Mouse (Mus musculus) heart, adult 2 months (tissue): ENCODE measurements around the gene Gm28576. TPM values are rescaled to one million over a fixed set of nuclear protein-coding genes. Genes with fewer than 3 reads are reported as not detected.
"Not testable (repeated sequence)": the region's sequence is repeated elsewhere in the genome, so short reads cannot be mapped to it uniquely, and the experiment has no call there.

Experiments used
- DNase-seq, 2 experiments: peaks; one replicate each; pipeline ENCODE4 v3.0.0; 2021
- H3K27ac ChIP-seq: fragments of 200-600 bp; 2 replicates; pipeline ENCODE4 v1.8.1; 2022
- H3K27me3 ChIP-seq: fragments of 200-500 bp; 2 replicates; pipeline ENCODE4 v1.6.1; 2012; ENCODE audit warnings: mild to moderate bottlenecking, low read length, inconsistent platforms, mixed read lengths; ENCODE audit not compliant: control insufficient read depth, insufficient read depth
- H3K36me3 ChIP-seq: fragments of 200-500 bp; 2 replicates; pipeline ENCODE4 v1.6.1; 2012; ENCODE audit warnings: low read length, inconsistent platforms; ENCODE audit not compliant: control insufficient read depth, insufficient read depth
- H3K4me1 ChIP-seq: fragments of 200-500 bp; 2 replicates; pipeline ENCODE4 v1.6.1; 2011; ENCODE audit warnings: low read length; ENCODE audit not compliant: control insufficient read depth, insufficient read depth
- H3K4me3 ChIP-seq: fragments of 200-600 bp; 2 replicates; pipeline ENCODE4 v1.8.1; 2022
- H3K79me2 ChIP-seq: fragments of 200-500 bp; replicated peaks from 2 replicates; pipeline ENCODE4 v1.6.1; 2012; ENCODE audit warnings: mild to moderate bottlenecking, inconsistent platforms, low read length, moderate library complexity, mixed read lengths; ENCODE audit not compliant: control insufficient read depth, insufficient read depth
- H3K9ac ChIP-seq: fragments of 200-500 bp; 2 replicates; pipeline ENCODE4 v1.6.1; 2012; ENCODE audit warnings: low read depth, mild to moderate bottlenecking, control low read depth, inconsistent platforms, low read length, mixed read lengths
- WGBS: fragments of 180-500 bp; shearing (Covaris S2); methylation state at CpG from one replicate; pipeline ENCODE4 v1.1.7; 2018; 5-methylcytosine and 5-hydroxymethylcytosine counted together
- intact Hi-C: fragments of 180-260 bp; cut with DNase I; formaldehyde crosslinking; loops from one replicate; pipeline ENCODE4 v1.15.1; 2025
- long read RNA-seq: library from polyadenylated mRNA; stranded (forward); transcript quantifications from one replicate; pipeline ENCODE4 v2.0.0, GENCODE M21; 2021
- polyA plus RNA-seq: library from polyadenylated mRNA; depleted of rRNA; stranded (reverse); fragments of >200 nt; gene quantifications from 2 replicates; pipeline ENCODE4 v1.2.3, GENCODE M21; 2012; rRNA removed
- total RNA-seq, 2 experiments: library from RNA; stranded (reverse); gene quantifications; 2 replicates each; pipeline ENCODE4 v1.2.3; 2021

The Gm28576 gene
- not detected for total RNA-seq
- not detected in 2 replicates for polyA plus RNA-seq
- long read RNA-seq = 0 reads

DNA sequence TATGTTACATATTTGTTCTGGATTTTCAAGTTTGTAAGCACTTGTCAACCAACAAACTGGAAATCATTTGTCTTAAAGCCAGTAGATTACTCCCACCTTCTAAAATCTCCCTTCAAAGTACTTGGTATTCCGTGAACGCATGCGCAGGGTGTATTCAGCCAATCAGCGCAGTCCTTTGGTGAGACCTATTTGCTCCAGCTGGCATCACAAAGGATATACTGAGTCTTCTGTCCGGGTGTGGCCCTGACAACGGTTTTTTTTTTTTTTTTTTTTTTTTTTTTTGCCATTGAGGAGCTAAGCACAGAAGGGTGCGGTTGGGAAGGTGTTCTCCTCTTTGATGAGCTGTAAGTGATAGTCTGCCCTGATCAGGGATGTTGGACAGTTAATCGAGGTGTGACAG, at the start of gene Gm28576:
Gm28576 (plus strand) TSS at position 301 of the 400 bp plus-strand sequence.
- no CpG with 5 or more reads among the region's 8 CpGs for WGBS
- intact Hi-C loops, H3K27me3 ChIP-seq, H3K4me1 ChIP-seq, H3K79me2 ChIP-seq, H3K9ac ChIP-seq, H3K36me3 ChIP-seq, H3K27ac ChIP-seq, DNase-seq, H3K4me3 ChIP-seq: not testable (repeated sequence)

Other genes starting within 250 kb of the Gm28576 start
- not detected for gene Gm20826, start 84.5 kb upstream of the Gm28576 start, total RNA-seq
- not detected in 2 replicates for gene Gm20826, start 84.5 kb upstream of the Gm28576 start, polyA plus RNA-seq